Mouse (Mus musculus) kidney, adult 18-20 months (tissue): ENCODE data around the gene Ptger3.

ENCODE experiments used
- DNase-seq: peaks from one replicate; pipeline ENCODE4 v3.0.0; 2021

The Ptger3 gene

DNA sequence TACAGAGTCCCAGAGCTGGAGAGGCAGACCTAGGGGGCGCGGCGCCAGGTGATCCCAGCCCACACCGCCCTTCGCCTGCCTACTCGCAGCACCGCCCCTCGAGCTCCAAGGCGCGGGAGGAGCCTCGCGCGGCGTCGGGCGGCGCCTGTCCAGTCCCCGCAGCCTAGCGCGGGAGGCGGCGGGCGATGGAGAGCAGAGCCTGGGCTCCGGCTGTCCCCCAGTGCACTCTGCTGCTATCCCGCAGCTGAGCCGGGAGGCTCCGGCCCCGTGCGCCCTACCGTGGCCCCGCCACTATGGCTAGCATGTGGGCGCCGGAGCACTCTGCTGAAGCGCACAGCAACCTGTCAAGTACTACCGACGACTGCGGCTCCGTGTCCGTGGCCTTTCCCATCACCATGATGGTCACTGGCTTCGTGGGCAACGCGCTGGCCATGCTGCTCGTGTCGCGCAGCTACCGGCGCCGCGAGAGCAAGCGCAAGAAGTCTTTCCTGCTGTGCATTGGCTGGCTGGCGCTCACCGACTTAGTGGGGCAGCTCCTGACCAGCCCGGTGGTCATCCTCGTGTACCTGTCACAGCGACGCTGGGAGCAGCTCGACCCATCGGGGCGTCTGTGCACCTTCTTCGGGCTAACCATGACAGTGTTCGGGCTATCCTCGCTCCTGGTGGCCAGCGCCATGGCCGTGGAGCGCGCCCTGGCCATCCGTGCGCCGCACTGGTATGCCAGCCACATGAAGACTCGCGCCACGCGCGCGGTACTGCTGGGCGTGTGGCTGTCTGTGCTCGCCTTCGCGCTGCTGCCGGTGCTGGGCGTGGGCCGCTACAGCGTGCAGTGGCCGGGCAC lies at the start of gene Ptger3:
TSS of gene Ptger3 (plus strand) at position 168 of the 841 bp plus-strand sequence.
- DNase-seq, result peak; percentile 64

DNA sequence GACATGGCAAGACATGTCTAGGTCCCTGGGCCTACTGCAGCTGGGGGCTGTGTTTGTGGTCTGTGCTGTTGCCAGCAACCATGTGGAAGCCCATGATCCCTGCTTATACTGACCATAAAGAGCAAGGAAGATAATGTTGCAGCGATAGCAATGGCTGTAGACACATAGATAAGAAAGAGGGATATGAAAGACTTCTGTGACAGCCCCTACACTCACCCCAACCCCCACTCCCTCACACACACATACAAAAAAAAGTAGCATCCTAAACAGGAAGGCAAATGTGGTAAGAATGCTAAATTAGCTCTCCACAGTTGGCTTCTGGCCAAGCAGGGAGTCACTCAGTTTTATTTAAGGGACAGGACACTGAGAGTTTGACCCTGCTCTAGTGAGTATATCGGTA lies 48.7 kb upstream of the Ptger3 start:
- no peak for DNase-seq

DNA sequence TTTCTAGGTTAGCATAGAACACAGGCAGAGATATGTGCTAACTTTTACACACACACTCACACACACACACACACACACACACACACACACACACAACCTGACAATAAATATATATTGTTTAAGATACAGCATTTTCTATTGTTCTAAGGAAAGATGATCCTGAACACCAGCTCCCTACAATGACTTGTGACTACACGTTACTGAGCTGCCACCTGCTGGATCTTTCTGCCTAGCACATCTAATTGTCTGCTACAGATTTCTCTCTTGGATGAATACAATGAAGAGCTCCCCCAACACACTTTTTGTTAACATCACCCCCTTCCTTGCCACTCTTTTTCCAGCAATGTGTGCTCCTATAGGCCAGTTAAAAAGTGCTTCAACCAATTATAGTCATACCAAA lies 46.3 kb upstream of the Ptger3 start:
- peak; percentile 25 for DNase-seq

DNA sequence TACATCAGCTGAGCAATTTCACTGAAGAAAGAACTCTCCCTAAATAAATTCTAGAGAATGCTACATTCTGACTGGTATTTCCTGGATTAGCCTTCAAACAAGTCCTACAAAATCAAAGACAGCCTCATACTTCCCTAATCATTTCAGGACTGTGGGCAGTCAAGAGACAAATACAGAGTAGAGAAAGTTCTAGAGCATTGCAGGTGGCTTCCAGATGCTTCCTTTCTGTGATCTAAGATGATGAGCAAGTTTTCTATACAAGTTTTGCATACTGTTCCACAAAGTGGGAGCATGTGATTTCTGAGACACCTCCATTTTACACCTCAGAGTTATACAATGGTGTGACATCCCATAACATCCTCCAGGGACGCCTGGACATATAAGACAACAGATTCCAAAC lies 42.9 kb upstream of the Ptger3 start:
- no peak for DNase-seq

DNA sequence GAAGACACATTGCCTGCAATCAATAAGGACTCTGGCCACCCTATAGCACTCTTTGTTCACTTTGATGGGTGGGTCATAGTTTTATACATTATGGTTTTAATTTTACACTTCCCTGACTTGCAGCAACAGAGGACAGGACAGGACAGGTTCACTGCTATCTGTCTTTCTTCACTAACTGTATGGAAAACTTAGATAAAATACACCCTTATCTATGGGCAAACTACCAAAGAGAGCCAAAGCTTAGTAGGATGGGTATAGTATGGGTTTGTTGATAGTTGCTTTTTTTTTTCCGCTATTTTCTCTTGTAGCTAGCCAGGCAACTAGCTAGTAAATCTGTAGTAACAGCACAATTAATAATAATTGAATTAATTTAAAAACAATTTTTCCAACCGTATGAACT lies 35.1 kb upstream of the Ptger3 start:
- DNase-seq, result no peak

DNA sequence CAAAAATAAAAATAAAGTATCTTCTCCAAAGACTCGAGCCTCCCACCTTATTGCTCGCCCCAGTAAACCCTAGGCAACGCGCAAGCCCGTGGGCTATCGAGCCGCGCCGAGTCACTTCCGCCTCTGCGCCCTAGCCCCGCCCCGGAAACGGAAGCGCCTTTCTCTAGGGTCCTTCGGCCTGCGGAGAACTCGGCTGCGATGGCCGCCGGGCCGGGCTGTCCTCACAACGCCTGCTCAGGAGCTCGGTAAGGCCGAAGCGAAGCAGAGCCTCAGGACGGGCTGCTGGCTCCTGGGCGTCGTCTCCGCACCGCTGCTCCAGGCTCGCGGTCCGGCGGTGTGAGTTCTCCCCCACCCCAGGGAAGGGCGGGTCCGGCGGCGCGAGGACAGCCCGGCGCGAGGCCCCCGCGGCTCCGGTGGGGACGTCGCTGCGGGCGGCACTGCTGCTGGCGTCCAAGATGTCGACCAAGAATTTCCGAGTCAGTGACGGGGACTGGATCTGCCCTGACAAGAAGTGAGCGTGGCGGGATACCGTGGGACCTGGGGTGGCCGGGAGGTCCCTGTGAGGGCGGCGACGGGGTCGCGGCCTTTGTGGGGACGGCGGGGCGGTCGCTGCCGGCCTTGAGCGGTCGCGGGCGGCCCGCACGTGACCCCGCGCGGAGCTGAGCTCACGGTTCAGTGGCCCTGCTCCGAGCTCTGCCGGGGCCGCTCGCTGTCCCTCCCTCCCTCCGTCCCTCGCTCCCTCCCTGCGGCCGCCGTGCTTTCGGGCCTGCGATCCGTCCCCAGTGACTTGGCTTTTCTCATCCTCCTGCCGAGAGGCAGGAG lies 32.5 kb upstream of the Ptger3 start, which contains the start of gene Zranb2:
TSS of gene Zranb2 (plus strand) at position 197 of the 822 bp plus-strand sequence.
- peak; percentile 95 for DNase-seq

DNA sequence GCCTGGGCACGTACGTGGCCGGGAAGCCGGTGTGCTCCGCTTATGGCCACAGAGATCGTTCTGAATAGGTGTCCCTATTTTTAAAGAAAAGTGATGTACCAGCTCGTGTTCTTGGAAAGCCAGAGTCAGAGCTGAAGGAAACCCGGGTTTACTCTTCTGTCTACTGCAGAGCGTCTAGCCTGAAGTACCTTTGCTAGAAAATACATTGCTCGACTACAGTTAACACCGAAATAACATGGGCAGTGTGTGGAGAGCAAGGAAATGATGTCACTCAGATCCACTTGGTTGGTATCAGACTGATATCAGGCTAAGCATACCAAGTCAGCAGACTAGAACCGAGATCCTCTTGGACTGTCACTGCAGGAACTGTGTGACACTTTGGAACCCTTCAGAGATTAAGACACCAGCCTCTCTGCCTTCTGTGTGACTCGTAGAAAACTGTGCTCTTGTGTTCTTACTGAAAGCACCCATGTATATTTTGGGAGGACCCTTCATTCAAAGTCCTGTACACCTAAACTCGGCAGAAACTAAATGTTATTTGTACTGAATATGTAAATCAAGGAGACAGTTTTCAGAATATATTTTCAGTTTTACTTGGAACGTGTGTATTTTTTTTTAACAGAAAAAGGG lies 31.8 kb upstream of the Ptger3 start:
- DNase-seq, result no peak

DNA sequence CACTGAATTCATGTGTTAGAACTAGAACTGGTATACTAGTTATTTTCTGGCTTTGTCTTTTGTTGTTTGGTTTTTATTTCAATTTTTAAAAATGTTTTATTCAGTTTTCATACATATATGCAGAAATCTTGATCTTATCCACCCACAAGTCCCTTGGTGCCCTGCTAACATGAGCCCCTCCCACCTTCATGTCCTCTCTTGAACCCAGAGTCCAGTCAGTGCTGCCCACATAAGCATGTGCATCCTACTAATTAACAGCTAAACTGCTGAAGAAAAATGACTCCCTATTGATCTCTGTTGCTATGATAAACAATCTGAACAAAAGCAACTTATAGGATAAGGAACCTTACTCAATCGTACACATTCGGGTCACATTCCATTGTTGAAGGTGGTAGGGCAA lies 17.4 kb upstream of the Ptger3 start:
- no peak for DNase-seq

DNA sequence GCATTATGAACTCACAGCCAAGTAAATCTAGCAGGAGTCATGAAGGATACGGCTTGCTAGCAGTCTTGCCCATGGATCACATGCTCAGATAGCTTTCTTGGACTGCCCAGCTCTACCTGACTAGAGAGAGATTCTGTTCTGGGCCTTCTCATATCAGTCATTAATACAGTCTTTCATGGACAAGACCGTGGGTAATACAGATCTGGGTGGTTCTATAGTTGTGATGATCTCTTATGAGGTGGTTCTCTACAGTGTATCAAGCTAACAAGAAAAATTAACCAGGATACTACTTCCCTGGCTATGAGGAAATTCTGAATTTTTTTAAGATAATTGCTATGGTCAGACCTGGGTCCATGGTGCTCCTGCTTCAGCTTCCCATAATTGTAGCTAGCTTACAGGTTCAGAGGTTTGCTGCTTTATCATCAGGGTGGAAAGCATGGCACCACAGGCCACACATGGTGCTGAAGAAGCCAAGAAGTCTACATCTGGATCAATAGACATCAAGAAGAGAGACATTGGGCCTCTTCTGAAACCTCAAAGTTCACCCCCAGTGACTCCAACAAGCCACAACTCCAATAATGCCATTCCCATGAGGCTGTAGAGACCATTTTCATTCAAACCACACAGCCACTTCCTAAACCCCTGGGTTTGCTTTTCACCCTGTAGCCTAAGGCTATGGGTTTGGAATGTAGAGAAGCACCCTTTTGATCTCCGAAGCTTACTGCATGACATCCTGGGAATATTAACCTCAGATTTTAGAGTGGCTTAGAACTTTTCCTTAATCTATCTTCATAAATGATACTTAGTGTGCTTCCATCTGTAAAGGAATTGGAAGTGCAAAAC lies 16.7 kb upstream of the Ptger3 start:
- no peak for DNase-seq

DNA sequence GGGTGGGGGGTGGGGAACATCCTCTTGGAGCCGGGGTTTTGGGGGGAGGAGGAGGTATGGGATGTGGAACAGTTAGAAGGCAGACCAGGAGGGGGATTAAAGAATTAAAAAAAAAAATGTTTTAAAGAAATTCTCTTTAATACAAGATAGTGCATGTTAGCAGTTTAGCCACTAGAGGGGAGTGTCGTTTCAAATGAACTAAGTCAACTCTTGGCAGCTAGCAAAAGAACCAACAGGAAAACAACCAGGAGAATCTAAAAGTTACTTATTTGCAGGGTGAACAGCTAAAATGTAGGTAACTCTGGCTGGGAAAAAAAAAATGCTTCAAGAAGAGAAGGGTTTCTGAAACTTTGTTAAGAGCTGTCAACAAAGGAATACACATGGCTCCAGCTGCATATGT lies 1.5 kb upstream of the Ptger3 start:
- no peak for DNase-seq

DNA sequence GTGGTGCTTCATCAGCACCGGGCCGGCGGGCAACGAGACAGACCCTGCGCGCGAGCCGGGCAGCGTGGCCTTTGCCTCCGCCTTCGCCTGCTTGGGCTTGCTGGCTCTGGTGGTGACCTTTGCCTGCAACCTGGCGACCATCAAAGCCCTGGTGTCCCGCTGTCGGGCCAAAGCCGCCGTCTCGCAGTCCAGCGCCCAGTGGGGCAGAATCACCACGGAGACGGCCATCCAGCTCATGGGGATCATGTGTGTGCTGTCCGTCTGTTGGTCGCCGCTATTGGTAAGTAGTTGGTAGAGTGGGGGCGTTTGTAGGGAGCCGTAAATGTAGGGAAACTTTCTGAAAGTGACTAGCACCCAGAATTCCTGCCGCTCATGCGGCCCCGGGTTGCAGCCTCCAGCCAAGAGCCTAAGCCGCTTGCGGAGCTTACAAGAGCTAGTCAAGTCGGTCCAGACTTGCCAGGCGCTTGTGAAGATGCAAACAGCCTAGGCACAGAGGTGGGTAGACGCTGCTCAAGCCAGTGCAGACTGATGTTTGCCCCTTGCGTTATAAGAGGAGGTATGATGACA lies 957 bp downstream of the Ptger3 start:
- peak; percentile 12 for DNase-seq

DNA sequence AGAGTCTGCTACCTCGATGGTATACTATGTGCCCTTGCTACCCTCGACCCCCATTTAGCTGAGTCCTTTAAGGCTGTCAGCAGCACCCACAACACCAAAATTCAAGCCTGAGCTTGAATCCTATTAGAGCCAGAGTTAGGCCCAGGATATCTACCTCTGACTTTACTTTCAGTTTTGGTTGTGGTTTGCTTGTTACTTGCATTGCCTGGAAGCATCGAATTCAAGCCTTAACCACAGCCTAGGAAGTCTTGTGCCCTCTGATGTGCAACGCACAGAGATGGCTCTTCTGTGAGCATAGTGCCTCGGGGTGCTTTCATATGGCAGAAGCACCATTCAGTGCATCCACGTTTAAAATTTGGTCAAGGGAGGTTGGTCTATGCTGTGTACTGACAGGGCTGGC lies 5.3 kb downstream of the Ptger3 start:
- no peak for DNase-seq

DNA sequence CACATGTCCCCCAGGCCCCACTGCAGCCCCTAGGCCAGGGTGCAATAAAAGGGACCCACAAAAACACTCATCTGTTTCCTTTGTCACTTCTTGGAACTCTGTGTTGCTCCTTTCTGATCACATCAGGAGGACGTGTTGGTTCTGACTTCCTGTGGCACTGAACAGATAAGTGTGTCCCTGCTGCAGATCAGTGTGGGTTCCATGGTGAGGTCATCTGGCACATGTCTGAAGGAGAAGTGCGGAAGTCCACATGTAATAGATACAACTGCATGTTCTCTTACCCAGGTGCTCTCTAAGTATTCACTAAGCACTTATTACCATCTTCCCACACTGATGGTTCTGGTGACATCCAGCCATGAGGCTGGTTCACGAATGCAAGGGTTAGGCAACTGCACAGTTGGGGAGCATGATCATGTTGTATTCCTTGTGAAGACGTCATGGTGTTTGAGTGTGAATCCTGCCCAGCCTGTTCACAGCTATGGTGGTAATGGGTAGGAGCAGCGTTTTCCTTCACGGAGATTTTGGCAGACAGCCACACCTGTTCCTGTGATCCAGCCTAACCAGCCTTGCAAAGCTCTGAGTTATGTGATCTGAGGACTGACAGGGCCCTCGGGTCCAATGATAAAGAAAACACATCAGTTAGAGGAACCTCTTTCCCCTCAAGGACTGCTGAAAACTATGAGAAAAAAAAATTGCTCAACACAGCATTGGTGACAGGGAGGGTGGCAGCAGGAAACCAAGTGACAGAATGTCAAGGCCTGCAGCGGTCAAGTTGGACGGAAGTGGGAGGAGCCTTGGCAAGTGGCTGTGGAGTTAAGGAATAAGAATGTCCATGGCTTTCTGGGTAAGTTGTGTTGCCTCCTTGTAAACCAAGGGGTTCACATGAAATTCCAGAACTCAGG lies 9.0 kb downstream of the Ptger3 start:
- peak; percentile 24 for DNase-seq

DNA sequence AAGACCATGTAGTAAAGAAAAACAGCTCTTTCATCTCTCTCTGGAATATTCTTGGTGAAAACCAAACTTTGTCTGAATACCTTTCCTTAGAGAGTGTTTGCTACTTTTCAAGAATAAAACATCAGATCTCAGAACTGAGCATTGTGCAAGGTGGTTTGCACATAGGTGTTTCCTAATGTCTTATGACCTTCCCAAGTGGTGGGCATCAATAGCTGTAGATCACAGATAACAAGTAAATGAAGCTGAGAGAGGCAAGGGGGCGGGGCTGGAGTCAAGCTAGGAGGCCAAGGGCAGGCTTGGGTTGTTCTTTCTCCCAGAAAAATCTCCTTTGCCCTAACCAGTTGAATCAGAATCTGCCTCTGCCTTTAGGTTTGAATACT lies 9.6 kb downstream of the Ptger3 start:
- DNase-seq, result no peak

DNA sequence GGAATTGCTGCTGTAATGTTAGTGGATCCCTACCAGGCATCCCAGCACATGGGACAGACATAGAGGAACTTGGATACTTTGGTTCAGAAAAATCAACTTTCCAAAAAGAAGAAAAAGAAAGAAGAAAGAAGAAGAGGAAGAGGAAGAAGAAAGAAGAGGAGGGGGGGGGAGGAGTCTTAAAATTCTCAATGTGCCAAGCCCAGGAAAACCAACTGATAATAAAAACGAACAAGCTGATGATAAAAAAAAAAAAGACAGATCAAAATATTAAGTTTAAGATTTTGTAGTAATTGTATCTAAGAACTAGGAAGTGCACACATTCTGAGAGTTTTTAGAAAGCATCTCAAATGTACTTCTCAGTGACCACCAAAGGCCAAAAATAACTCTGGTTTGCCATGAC lies 10.2 kb downstream of the Ptger3 start:
- DNase-seq, result no peak

DNA sequence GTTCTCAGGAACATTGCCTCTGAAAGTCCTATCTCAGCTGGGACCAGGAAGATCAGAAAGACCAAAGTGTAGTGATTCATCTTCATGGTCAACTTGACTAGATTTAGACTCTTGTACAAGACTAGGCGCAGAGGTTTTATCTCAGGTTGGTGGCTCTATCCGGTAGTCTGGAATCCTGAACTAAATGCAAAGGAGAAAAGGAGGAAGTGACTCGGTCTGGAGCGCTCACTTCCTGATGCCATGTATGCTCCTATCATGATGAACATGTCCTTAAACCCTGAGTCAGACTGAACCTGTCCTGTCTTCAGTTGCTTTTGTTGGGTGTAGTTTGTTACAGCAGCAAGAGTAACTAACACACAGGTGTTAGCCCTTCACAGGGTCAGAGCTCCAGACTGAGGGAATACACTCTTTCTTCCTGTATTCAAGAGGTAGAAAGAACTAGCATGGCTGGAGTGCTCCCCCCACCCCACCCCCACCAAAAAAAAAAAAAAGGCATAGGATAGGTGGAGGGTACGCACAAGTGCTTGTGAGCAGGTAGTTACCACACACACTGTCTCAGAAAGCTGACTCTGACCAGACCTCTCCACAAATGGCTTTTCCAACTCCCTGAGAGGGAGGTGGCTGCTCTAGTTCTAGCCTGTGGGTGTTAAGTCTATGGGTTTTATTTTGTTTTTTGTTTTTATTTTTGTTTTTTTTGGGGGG lies 11.9 kb downstream of the Ptger3 start:
- no peak for DNase-seq

DNA sequence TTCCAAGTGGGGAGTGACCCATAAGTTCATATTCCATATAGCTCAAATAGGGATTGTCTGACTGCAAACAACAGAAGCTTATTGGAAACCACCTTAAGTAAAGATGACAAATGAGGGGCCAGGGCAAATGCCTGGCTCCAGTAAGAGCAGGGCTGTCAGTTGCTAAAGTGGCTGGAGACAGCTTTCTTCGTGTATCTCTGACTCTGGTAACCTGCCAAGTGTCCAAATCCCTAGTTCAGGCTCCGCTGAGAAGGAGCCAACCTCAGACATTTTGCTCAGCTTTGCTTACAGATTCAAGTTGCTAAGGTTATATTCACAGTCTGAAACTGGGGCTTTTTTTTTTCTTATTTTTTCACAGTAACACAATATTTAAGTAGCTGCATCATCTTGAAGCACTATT lies 12.7 kb downstream of the Ptger3 start:
- no peak for DNase-seq

DNA sequence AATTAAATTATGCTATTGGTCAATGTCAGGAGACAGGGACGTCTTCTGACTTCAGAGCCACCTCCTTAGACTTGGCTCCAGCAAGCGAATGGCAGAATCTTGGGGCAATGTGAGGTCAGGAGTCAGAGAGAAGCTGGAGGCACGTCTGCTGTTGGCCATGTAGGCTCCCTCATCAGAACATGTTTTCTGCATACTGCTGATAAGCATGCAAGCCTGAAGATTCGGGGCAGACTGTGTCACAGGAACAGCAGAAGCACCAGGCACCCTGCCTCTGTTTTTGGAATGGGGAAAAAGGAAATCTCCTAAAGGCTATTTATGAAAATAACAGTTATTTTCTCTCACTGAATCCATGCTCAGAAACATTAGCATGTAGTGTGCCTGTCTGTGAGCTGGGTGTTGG lies 13.6 kb downstream of the Ptger3 start:
- DNase-seq, result no peak

DNA sequence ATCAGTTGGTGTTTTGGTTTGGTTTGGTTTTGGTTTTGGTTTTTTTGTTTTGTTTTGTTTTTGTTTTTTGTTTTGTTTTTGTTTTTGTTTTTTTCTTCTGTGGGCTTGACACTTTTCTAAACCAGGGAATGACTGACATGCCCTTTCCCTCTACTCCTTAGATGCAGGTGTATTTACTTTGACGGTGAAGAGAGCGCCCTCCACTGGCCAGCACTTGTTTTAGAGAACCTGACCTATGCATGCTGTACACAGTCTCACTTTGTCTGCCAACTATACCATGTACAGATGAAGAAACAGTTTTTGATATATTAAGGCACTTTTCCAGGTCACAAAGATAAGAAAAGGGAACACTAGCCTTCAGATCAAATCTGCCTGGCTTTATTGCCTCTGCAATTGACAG lies 15.1 kb downstream of the Ptger3 start:
- no peak for DNase-seq

DNA sequence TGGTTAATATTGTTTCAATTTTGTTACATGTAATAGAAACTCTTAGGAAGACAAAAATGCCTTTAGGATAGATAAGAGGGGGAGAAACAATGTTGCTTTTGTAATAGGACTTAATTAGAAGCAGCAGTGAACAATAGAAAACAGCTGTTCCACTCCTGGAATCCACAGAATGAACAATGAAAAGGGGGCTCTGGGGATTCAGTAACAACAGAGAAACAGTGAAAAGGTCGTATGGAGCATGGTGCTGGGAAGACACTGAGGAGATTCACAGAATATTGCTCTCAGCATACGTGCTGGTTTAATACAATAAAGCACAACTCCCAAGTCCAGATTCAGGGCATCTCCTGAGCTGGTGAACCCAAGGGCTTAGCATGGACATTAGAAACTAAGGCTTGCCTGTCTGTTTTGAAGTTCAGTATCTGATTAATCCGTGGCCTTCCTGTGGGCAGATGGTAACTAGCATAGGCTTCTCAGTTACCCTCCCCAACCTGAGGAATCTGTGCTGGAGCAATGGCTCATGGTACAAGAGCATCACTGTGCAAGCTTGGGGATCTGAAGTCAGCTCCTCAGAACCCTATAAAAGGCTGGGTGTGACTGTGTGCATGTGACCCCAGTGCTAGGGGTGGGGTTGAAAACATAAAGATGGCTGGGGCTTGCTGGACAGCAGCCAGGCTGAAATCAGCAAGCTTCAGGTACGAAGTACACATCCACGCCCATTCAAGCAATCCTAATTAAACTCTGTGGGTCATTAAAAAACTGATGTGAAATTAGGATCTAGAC lies 16.1 kb downstream of the Ptger3 start:
- no peak for DNase-seq
